Mouse (Mus musculus) intestine, postnatal 0 days (tissue): Measurements from ENCODE around the gene Kif15. TPM values are rescaled to one million over a fixed set of nuclear protein-coding genes. Genes with fewer than 3 reads are reported as not detected.
A peak's percentile ranks its signal among the peaks of the same experiment; 100 is the strongest.

Source experiments
- ATAC-seq: fragments of 200-750 bp; cut with Nextera tagmentation; 2 replicates; pipeline ENCODE4 v1.8.0; 2017; ENCODE audit warnings: mild to moderate bottlenecking, moderate TSS enrichment, moderate library complexity
- H3K27ac ChIP-seq: fragments of 300-500 bp; sonication (generic); 2 replicates; pipeline ENCODE4 v1.5.1; 2014; ENCODE audit warnings: mild to moderate bottlenecking, low read depth, low read length, moderate library complexity
- H3K27me3 ChIP-seq: fragments of 300-500 bp; sonication (generic); replicated peaks from 2 replicates; pipeline ENCODE4 v1.6.1; 2014; ENCODE audit warnings: low read length, mixed read lengths; ENCODE audit not compliant: control insufficient read depth, insufficient read depth
- H3K36me3 ChIP-seq: fragments of 300-500 bp; sonication (generic); 2 replicates; pipeline ENCODE4 v1.6.1; 2014; ENCODE audit warnings: mild to moderate bottlenecking, moderate library complexity; ENCODE audit not compliant: control insufficient read depth, insufficient read depth
- H3K4me1 ChIP-seq: fragments of 300-500 bp; sonication (generic); replicated peaks from 2 replicates; pipeline ENCODE4 v1.6.1; 2014; ENCODE audit warnings: antibody characterized with exemption, low read length, mixed read lengths; ENCODE audit not compliant: control insufficient read depth, insufficient read depth
- H3K4me2 ChIP-seq: fragments of 300-500 bp; sonication (generic); replicated peaks from 2 replicates; pipeline ENCODE4 v1.6.1; 2014; ENCODE audit warnings: low read depth, mild to moderate bottlenecking, moderate library complexity
- H3K4me3 ChIP-seq: fragments of 300-500 bp; sonication (generic); 2 replicates; pipeline ENCODE4 v1.5.1; 2014; ENCODE audit warnings: low read depth, low read length
- H3K9ac ChIP-seq: fragments of 300-500 bp; sonication (generic); 2 replicates; pipeline ENCODE4 v1.6.1; 2014; ENCODE audit warnings: mild to moderate bottlenecking, low read depth, low read length
- H3K9me3 ChIP-seq: fragments of 300-500 bp; sonication (generic); 2 replicates; pipeline ENCODE4 v1.6.1; 2016; ENCODE audit warnings: mixed run types; ENCODE audit not compliant: control insufficient read depth
- CTCF ChIP-seq: sonication (generic); IDR thresholded peaks from 2 replicates; pipeline ENCODE4 v1.5.1; 2016; ENCODE audit warnings: low read depth, mild to moderate bottlenecking, control low read depth, antibody characterized with exemption, moderate library complexity
- WGBS: fragments of 180-500 bp; shearing (Covaris S2); extraction: QIAGEN DNeasy Blood & Tissue Kit; methylation state at CpG from one replicate; pipeline ENCODE4 v1.1.7; 2014; 5-methylcytosine and 5-hydroxymethylcytosine counted together
- polyA plus RNA-seq: library from polyadenylated mRNA; unstranded; fragments of >200 nt; fragmentation: Nextera tagmentation; extraction: Ambion mirVana; gene quantifications from 2 replicates; pipeline ENCODE4 v1.2.1, GENCODE M21; 2015

Kif15 gene
- polyA plus RNA-seq, 1 experiment from 2014 or later: 10.0 TPM

DNA sequence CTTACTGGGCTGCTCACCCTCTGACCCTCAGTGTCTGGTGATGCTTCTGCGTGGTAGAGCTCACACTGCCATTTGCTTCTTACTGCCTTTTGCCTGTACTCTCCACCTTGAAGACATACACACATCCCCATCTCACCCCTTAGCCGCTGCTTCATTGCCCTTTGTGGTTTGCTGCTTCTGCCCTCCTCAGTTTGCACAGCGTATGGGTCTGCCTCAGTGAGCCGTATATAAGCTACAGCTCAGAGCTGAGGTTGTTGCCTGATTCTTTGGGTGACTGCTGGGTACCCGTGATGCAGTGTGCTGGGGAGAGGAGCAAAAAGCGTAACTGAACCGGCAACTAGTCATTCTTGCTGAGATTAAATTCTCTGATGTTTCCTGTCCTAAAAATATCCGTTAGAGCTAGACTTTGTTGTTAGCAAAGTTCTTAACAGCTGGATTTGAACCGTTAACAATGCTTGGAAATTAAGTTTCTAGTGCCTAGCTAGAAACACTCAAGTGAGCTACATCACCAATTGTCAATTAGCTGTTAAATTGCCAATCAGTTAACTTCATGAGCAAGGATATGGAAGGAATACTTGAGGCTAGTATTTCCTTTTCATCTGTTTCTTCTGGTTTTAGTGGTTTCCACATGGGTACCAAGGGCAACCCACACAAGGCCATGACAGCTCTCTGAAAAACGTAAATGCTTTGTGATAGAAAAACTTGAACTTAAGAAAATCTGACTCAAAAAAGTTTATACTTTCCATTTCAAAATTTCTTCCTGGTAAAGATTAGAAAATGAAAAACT is 47.8 kb downstream of the Kif15 start:
- no peaks in the 10 kb centered on the region for H3K9me3 ChIP-seq
- no peak overlapping the region for H3K27ac ChIP-seq
- no peaks in the 10 kb centered on the region for H3K4me1 ChIP-seq
- no peak overlapping the region for H3K4me3 ChIP-seq
- no peak overlapping the region for H3K9ac ChIP-seq
- no peak for TF ChIP-seq CTCF
- peaks cover 42% of the 10 kb centered on the region for H3K36me3 ChIP-seq
- no peaks in the 10 kb centered on the region for H3K27me3 ChIP-seq
- WGBS: 93% methylated on average over 10 of the region's 10 CpGs
- no peak for ATAC-seq
- H3K4me2 ChIP-seq: no peak overlapping the region

DNA sequence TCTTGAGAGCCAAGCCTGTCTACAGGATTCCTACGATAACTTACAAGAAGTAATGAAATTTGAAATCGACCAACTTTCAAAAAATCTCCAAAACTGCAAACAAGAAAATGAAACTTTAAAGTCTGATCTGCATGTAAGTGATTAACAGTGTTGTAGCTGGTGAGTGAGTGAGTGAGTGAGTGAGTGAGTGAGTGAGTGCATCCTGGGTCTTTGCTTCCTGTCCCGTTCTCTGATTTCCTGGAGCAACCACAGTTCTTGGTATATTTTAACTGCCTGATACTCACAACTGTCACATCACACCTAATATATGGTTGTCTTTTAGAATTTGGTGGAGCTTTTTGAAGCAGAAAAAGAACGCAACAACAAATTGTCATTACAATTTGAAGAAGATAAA is 48.3 kb downstream of the Kif15 start:
- WGBS: 94% methylated on average over 4 of the region's 4 CpGs
- H3K4me1 ChIP-seq: no peaks in the 10 kb centered on the region

DNA sequence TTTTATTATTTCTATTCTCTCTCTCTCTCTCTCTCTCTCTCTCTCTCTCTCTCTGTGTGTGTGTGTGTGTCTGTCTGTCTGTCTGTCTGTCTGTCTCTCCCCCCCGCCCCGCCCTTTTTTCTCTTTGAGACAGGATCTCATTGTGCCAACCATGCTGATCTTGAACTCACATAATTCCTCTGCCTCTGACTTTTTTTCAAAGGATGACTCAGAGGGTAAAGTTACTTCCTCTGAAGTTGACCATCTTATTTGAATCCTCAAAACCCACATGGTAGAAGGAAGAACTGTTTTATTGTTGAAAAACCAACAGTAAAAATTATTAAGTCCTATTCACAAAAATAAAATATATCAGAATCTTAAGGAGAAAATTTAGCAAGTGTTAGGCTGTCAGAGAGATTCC is 53.9 kb downstream of the Kif15 start:
- H3K36me3 ChIP-seq: peaks cover 60% of the 10 kb centered on the region
- no peak overlapping the region for H3K4me2 ChIP-seq
- TF ChIP-seq CTCF: no peak
- H3K27me3 ChIP-seq: no peaks in the 10 kb centered on the region
- 100% methylated on average over 2 of the region's 2 CpGs for WGBS
- no peak overlapping the region for H3K4me3 ChIP-seq
- H3K4me1 ChIP-seq: no peaks in the 10 kb centered on the region
- H3K27ac ChIP-seq: no peak overlapping the region
- ATAC-seq: no peak
- no peaks in the 10 kb centered on the region for H3K9me3 ChIP-seq
- H3K9ac ChIP-seq: no peak overlapping the region

More for the DNA sequence above, 48.3 kb downstream of the Kif15 start:
- Histone ChIP-seq H3K4me2 (no peak overlapping the region), H3K4me3 (no peak overlapping the region), H3K9me3 (no peaks in the 10 kb centered on the region), H3K36me3 (peaks cover 46% of the 10 kb centered on the region), H3K9ac (no peak overlapping the region), H3K27me3 (no peaks in the 10 kb centered on the region), H3K27ac (no peak overlapping the region)
- TF ChIP-seq CTCF: no peak
- no peak for ATAC-seq

DNA sequence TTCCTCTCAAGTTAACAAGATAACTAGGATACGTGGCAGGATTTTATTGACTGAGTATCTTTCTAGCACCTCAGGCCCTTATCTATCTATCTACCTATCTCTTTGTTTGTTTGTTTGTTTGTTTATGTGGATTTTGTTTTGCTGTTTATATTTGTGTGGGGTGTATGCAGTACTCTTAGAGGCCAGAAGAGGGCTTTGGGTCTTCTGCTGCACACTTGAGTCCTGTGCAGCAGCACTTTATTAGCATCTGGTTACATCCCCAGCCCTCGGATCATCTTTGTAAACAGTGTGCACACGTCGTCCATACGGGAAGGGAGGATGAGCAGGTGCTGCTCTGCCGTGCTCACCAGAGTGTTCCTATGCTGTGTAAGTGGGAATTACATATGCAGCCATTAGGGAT is 55.2 kb downstream of the Kif15 start:
- Histone ChIP-seq H3K9me3 (no peaks in the 10 kb centered on the region), H3K4me1 (no peaks in the 10 kb centered on the region), H3K36me3 (peaks cover 55% of the 10 kb centered on the region), H3K27ac (no peak overlapping the region), H3K4me3 (no peak overlapping the region), H3K9ac (no peak overlapping the region), H3K27me3 (no peaks in the 10 kb centered on the region), H3K4me2 (no peak overlapping the region)
- TF ChIP-seq CTCF: peak; percentile 63
- 59% methylated on average over 6 of the region's 6 CpGs for WGBS
- ATAC-seq: no peak

DNA sequence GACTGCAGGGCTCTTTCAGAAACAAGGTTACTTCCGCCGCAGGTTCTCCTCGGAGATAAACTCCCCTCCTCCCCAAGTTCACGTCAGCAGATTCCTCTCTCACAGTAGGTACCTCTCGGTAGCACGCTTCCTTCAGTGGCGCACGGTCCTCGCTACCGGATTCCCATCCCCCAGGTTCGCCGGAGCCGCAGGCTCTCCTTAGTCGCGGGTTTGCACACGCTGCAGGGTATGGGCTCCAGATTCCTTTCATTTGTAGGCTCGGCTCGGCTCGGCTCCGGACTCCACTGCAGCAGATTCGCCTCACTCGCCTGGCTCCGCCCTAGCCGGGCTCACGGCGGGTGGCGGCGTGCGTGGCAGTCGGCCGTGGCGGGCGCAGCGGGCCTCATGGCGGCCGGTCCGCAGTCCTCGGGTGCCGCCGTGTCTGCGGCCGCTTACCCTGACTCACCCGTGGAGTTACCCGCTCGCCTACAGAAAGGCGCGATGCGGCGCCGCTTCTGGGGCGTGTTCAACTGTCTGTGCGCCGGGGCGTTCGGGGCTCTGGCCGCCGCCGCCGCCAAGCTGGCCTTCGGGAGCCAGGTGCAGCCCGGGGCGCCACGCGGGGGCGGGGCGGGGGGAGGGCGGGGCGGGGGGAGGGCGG is 70.3 kb downstream of the Kif15 start, which contains the start of gene Tmem42:
Gene Tmem42, plus strand, starts transcription at position 332 of the 637 bp plus-strand sequence.
- Histone ChIP-seq H3K27ac (peak within 1 kb of the TSS; percentile 88), H3K27me3 (no peaks in the 10 kb centered on the region), H3K36me3 (no peaks in the 10 kb centered on the region), H3K4me1 (peaks cover 5% of the 10 kb centered on the region; the same call in 1 of the 2 replicates), H3K9me3 (no peaks in the 10 kb centered on the region), H3K4me3 (peak within 1 kb of the TSS; percentile 70), H3K4me2 (peak within 1 kb of the TSS; percentile 76), H3K9ac (peak within 1 kb of the TSS; percentile 62)
- peak; percentile 99 for ATAC-seq
- under 1% methylated on average over 51 of the region's 69 CpGs for WGBS
- TF ChIP-seq CTCF: no peak

DNA sequence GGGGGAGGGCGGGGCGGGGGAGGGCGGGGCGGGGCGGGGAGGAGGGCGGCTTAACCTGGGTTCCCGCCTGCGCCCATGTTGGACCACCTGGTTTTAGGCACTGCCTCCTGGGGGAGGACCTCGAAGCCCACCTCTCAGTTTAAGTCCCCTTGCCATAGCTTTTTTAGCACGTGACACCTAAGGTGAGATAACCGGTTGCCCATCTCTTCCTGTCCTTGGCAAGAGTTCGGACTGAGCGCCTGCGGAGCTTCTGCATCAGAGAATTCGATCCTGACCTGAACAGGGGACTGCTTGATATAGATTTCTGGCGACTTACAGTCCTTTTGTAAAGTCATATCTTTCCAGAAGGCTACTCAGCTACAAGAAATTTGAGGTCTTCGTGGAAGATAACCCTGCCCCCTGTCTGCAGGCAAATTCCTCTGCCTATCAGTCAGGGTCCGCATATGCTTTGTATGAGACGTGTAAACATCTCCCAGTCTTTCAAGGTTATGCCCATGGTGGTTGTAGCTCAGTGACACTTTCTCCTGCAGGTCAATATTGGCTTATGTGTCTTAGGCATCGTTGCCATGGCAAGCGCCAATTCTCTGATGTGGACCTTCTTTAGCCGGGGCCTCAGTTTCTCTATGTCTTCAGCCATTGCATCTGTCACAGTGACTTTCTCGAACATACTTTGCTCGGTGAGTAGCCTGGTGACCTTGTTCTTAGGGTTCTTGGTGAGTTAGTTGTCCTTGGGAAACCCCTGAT is 71.0 kb downstream of the Kif15 start:
- peaks cover 5% of the 10 kb centered on the region; the same call in 1 of the 2 replicates for H3K4me1 ChIP-seq
- no peaks in the 10 kb centered on the region for H3K36me3 ChIP-seq
- H3K27me3 ChIP-seq: no peaks in the 10 kb centered on the region
- no peak overlapping the region for H3K9ac ChIP-seq
- WGBS: 30% methylated on average over 19 of the region's 24 CpGs
- TF ChIP-seq CTCF: peak; percentile 31
- H3K27ac ChIP-seq: no peak overlapping the region
- ATAC-seq: no peak
- peak overlapping the region; percentile 76 for H3K4me2 ChIP-seq
- peak overlapping the region; percentile 70 for H3K4me3 ChIP-seq
- no peaks in the 10 kb centered on the region for H3K9me3 ChIP-seq
